Mouse (Mus musculus): ENCODE results near the gene Rpl41.

DNA sequence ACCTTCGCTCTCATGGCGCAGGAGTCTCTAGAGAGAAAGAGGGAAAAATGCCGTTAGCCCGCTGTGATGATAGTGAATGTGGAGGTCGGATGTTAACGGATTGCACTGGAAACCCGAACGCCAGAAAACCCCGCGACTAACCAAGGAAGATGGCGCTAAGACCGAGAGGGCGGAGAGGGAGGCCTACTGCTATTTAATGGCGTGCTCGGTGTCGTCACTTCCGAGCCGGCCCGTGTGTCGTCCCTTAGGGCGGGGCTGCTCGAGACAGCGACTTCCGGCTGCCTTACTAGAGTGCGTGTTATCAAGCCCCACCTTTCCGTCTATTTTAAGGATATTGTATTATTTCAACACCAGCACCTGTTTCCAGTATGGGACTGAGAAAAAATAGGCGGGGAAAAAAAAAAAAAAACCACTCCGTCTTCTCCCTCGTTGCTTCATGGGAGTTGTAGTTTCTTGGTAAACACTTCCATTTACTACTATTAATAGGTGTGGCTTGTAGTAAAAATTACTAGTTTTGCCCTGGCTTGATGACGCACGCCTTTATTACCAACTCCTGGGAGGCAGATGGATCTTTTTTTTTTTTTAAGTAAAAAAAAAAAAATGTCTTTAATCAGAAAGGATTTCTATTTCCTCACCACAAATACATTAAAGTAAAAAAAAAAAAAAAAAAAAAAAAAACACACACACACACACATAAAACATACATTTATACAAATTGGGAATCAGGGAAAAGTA is at the start of gene Rpl41:
- TF ChIP-seq TAL1 (IDR thresholded peaks at IDR 0.05; ENCODE audit: low read length): no peak
- peak; percentile 20; the same call in 1 of the 2 replicates for TF ChIP-seq GATA1 (IDR thresholded peaks at IDR 0.05; ENCODE audit: low read length)
